Mouse (Mus musculus) neural tube, embryonic 12.5 days (tissue): ENCODE measurements around the gene Cacna2d4. TPM values are rescaled to one million over a fixed set of nuclear protein-coding genes. Genes with fewer than 3 reads are reported as not detected.
A peak's percentile ranks its signal among the peaks of the same experiment; 100 is the strongest.

ENCODE experiments used
- ATAC-seq: fragments of 200-750 bp; cut with Nextera tagmentation; 2 replicates; pipeline ENCODE4 v1.8.0; 2017; ENCODE audit warnings: low read depth, mild to moderate bottlenecking, moderate TSS enrichment, moderate library complexity; ENCODE audit not compliant: low FRiP score
- H3K27ac ChIP-seq: fragments of 300-500 bp; sonication (generic); 2 replicates; pipeline ENCODE4 v1.5.1; 2016
- H3K27me3 ChIP-seq: fragments of 300-500 bp; sonication (generic); replicated peaks from 2 replicates; pipeline ENCODE4 v1.6.1; 2016; ENCODE audit warnings: mild to moderate bottlenecking
- H3K36me3 ChIP-seq: fragments of 300-500 bp; sonication (generic); 2 replicates; pipeline ENCODE4 v1.6.1; 2016; ENCODE audit warnings: mild to moderate bottlenecking
- H3K4me1 ChIP-seq: fragments of 300-500 bp; sonication (generic); 2 replicates; pipeline ENCODE4 v1.6.1; 2016
- H3K4me2 ChIP-seq: fragments of 300-500 bp; sonication (generic); replicated peaks from 2 replicates; pipeline ENCODE4 v1.6.1; 2016; ENCODE audit warnings: mild to moderate bottlenecking
- H3K4me3 ChIP-seq: fragments of 300-500 bp; sonication (generic); 2 replicates; pipeline ENCODE4 v1.5.1; 2016
- H3K9ac ChIP-seq: fragments of 300-500 bp; sonication (generic); 2 replicates; pipeline ENCODE4 v1.6.1; 2016; ENCODE audit warnings: mild to moderate bottlenecking
- H3K9me3 ChIP-seq: fragments of 300-500 bp; sonication (generic); 2 replicates; pipeline ENCODE4 v1.6.1; 2016; ENCODE audit warnings: mild to moderate bottlenecking
- WGBS: fragments of 180-500 bp; shearing (Covaris S2); methylation state at CpG from one replicate; pipeline ENCODE4 v1.1.7; 2016; 5-methylcytosine and 5-hydroxymethylcytosine counted together
- polyA plus RNA-seq: library from polyadenylated mRNA; unstranded; fragments of >200 nt; fragmentation: Nextera tagmentation; extraction: Ambion mirVana; gene quantifications from 2 replicates; pipeline ENCODE4 v1.2.1, GENCODE M21; 2016

Gene Cacna2d4
- polyA plus RNA-seq, 1 experiment from 2014 or later = 0.04 TPM

- peaks cover 4% of the 10 kb centered on the region; the same call in 1 of the 2 replicates for H3K27me3 ChIP-seq
- H3K36me3 ChIP-seq = no peaks in the 10 kb centered on the region
- ATAC-seq = peak; percentile 71
- no peaks in the 10 kb centered on the region for H3K9me3 ChIP-seq
- 53% methylated on average over 9 of the region's 9 CpGs for WGBS
- H3K4me1 ChIP-seq = peaks cover 13% of the 10 kb centered on the region; the same call in 1 of the 2 replicates
- H3K4me3 ChIP-seq = no peak overlapping the region
- H3K4me2 ChIP-seq = no peak overlapping the region
- no peak overlapping the region for H3K27ac ChIP-seq
- no peak overlapping the region for H3K9ac ChIP-seq
These were observed 82.4 kb downstream of the Cacna2d4 start for GRCm38 (mm10) chr6:119318732-119319131.

- no peak overlapping the region for H3K4me2 ChIP-seq
- WGBS = 88% methylated on average over 2 of the region's 2 CpGs
- H3K4me1 ChIP-seq = peaks cover 7% of the 10 kb centered on the region; the same call in 1 of the 2 replicates
- no peak overlapping the region for H3K9ac ChIP-seq
- no peaks in the 10 kb centered on the region for H3K36me3 ChIP-seq
- no peak overlapping the region for H3K4me3 ChIP-seq
- no peak overlapping the region for H3K27ac ChIP-seq
- ATAC-seq = no peak
- no peaks in the 10 kb centered on the region for H3K9me3 ChIP-seq
- H3K27me3 ChIP-seq = peaks cover 4% of the 10 kb centered on the region; the same call in 1 of the 2 replicates
These were observed 83.0 kb downstream of the Cacna2d4 start for GRCm38 (mm10) chr6:119319358-119319757.

- no peak for ATAC-seq
- Histone ChIP-seq H3K27ac (no peak overlapping the region), H3K9me3 (no peaks in the 10 kb centered on the region), H3K4me2 (no peak overlapping the region), H3K4me3 (no peak overlapping the region), H3K4me1 (peaks cover 4% of the 10 kb centered on the region; the same call in 1 of the 2 replicates), H3K9ac (no peak overlapping the region), H3K27me3 (peaks cover 4% of the 10 kb centered on the region; the same call in 1 of the 2 replicates), H3K36me3 (no peaks in the 10 kb centered on the region)
- 46% methylated on average over 16 of the region's 16 CpGs for WGBS
These were observed 84.2 kb downstream of the Cacna2d4 start for GRCm38 (mm10) chr6:119320481-119320880.

GRCm38 (mm10) chr6:119321752-119322151 is 85.4 kb downstream of the Cacna2d4 start:
- no peak overlapping the region for H3K4me3 ChIP-seq
- peaks cover 10% of the 10 kb centered on the region; the same call in 1 of the 2 replicates for H3K4me1 ChIP-seq
- H3K36me3 ChIP-seq = no peaks in the 10 kb centered on the region
- H3K27me3 ChIP-seq = peaks cover 4% of the 10 kb centered on the region; the same call in 1 of the 2 replicates
- WGBS = 82% methylated on average over 7 of the region's 7 CpGs
- H3K4me2 ChIP-seq = no peak overlapping the region
- H3K27ac ChIP-seq = no peak overlapping the region
- no peak for ATAC-seq
- no peaks in the 10 kb centered on the region for H3K9me3 ChIP-seq
- H3K9ac ChIP-seq = no peak overlapping the region

- WGBS = 53% methylated on average over 10 of the region's 10 CpGs
These were observed 88.5 kb downstream of the Cacna2d4 start for GRCm38 (mm10) chr6:119324776-119325175.

GRCm38 (mm10) chr6:119325978-119326377 is 89.7 kb downstream of the Cacna2d4 start:
- no peaks in the 10 kb centered on the region for H3K9me3 ChIP-seq
- no peak overlapping the region for H3K4me2 ChIP-seq
- ATAC-seq = no peak
- H3K4me3 ChIP-seq = no peak overlapping the region
- no peaks in the 10 kb centered on the region for H3K36me3 ChIP-seq
- H3K27me3 ChIP-seq = peaks cover 34% of the 10 kb centered on the region
- no peak overlapping the region for H3K9ac ChIP-seq
- WGBS = 71% methylated on average over 6 of the region's 6 CpGs
- H3K27ac ChIP-seq = no peak overlapping the region
- H3K4me1 ChIP-seq = peaks cover 30% of the 10 kb centered on the region

More at GRCm38 (mm10) chr6:119324776-119325175, 88.5 kb downstream of the Cacna2d4 start:
- Histone ChIP-seq H3K27ac (no peak overlapping the region), H3K36me3 (no peaks in the 10 kb centered on the region), H3K9me3 (no peaks in the 10 kb centered on the region), H3K4me3 (no peak overlapping the region), H3K4me2 (no peak overlapping the region), H3K4me1 (peaks cover 18% of the 10 kb centered on the region), H3K9ac (no peak overlapping the region), H3K27me3 (peaks cover 22% of the 10 kb centered on the region)
- no peak for ATAC-seq

- no peak for ATAC-seq
- no peak overlapping the region for H3K9ac ChIP-seq
- no peak overlapping the region for H3K27ac ChIP-seq
- H3K9me3 ChIP-seq = no peaks in the 10 kb centered on the region
- peaks cover 32% of the 10 kb centered on the region for H3K4me1 ChIP-seq
- 42% methylated on average over 7 of the region's 7 CpGs for WGBS
- H3K27me3 ChIP-seq = peaks cover 40% of the 10 kb centered on the region
- H3K4me3 ChIP-seq = no peak overlapping the region
- H3K36me3 ChIP-seq = no peaks in the 10 kb centered on the region
- no peak overlapping the region for H3K4me2 ChIP-seq
These were observed 90.2 kb downstream of the Cacna2d4 start for GRCm38 (mm10) chr6:119326541-119326940.

GRCm38 (mm10) chr6:119328521-119329115 is 92.3 kb downstream of the Cacna2d4 start:
- ATAC-seq = 0 out of 2 replicates have a peak, but pooled peaks have one; percentile 7
- peak overlapping the region; percentile 67 for H3K4me2 ChIP-seq
- H3K9me3 ChIP-seq = no peaks in the 10 kb centered on the region
- H3K4me1 ChIP-seq = peaks cover 41% of the 10 kb centered on the region
- H3K27me3 ChIP-seq = peaks cover 53% of the 10 kb centered on the region
- WGBS = 17% methylated on average over 11 of the region's 11 CpGs
- no peak overlapping the region for H3K27ac ChIP-seq
- H3K4me3 ChIP-seq = no peak overlapping the region
- no peaks in the 10 kb centered on the region for H3K36me3 ChIP-seq
- H3K9ac ChIP-seq = no peak overlapping the region

GRCm38 (mm10) chr6:119329215-119329714 is 92.9 kb downstream of the Cacna2d4 start:
- no peaks in the 10 kb centered on the region for H3K36me3 ChIP-seq
- 5% methylated on average over 8 of the region's 8 CpGs for WGBS
- no peaks in the 10 kb centered on the region for H3K9me3 ChIP-seq
- peak; percentile 56 for ATAC-seq
- peaks cover 53% of the 10 kb centered on the region for H3K27me3 ChIP-seq
- peaks cover 45% of the 10 kb centered on the region for H3K4me1 ChIP-seq
- H3K9ac ChIP-seq = no peak overlapping the region
- peak overlapping the region; percentile 67 for H3K4me2 ChIP-seq
- no peak overlapping the region for H3K27ac ChIP-seq
- 0 out of 2 replicates have a peak overlapping the region, but pooled peaks have one; percentile 1 for H3K4me3 ChIP-seq

- Histone ChIP-seq H3K9ac (peak overlapping the region; percentile 38), H3K27me3 (peaks cover 53% of the 10 kb centered on the region)
These were observed 93.6 kb downstream of the Cacna2d4 start for GRCm38 (mm10) chr6:119329936-119330335.

GRCm38 (mm10) chr6:119330506-119330905 is 94.2 kb downstream of the Cacna2d4 start, which contains the start of gene Lrtm2:
TSS of gene Lrtm2 (minus strand) at chr6:119330766.
- H3K27ac ChIP-seq = no peak within 1 kb of the TSS
- peak within 1 kb of the TSS; percentile 67 for H3K4me2 ChIP-seq
- H3K9me3 ChIP-seq = no peaks in the 10 kb centered on the region
- peaks cover 53% of the 10 kb centered on the region for H3K27me3 ChIP-seq
- H3K4me3 ChIP-seq = peak within 1 kb of the TSS; percentile 39
- H3K36me3 ChIP-seq = no peaks in the 10 kb centered on the region
- ATAC-seq = no peak
- peaks cover 45% of the 10 kb centered on the region for H3K4me1 ChIP-seq
- H3K9ac ChIP-seq = peak within 1 kb of the TSS; percentile 38
- under 1% methylated on average over 31 of the region's 31 CpGs for WGBS

More at GRCm38 (mm10) chr6:119329936-119330335, 93.6 kb downstream of the Cacna2d4 start:
- H3K4me1 ChIP-seq = peaks cover 45% of the 10 kb centered on the region
- H3K4me3 ChIP-seq = peak overlapping the region; percentile 39
- WGBS = 13% methylated on average over 6 of the region's 6 CpGs
- no peaks in the 10 kb centered on the region for H3K9me3 ChIP-seq
- no peak overlapping the region for H3K27ac ChIP-seq
- no peak for ATAC-seq
- peak overlapping the region; percentile 67 for H3K4me2 ChIP-seq
- H3K36me3 ChIP-seq = no peaks in the 10 kb centered on the region

GRCm38 (mm10) chr6:119332111-119332510 is 95.8 kb downstream of the Cacna2d4 start:
- no peak overlapping the region for H3K9ac ChIP-seq
- H3K36me3 ChIP-seq = no peaks in the 10 kb centered on the region
- H3K4me1 ChIP-seq = peaks cover 39% of the 10 kb centered on the region
- H3K27ac ChIP-seq = no peak overlapping the region
- WGBS = 0% methylated on average over 1 of the region's 1 CpGs
- H3K27me3 ChIP-seq = peaks cover 53% of the 10 kb centered on the region
- H3K4me2 ChIP-seq = no peak overlapping the region
- no peak for ATAC-seq
- H3K4me3 ChIP-seq = no peak overlapping the region
- H3K9me3 ChIP-seq = no peaks in the 10 kb centered on the region
